Mouse (Mus musculus) heart, postnatal 36 days (tissue): ENCODE data around the gene Khdrbs2. TPM values are rescaled to one million over a fixed set of nuclear protein-coding genes. Genes with fewer than 3 reads are reported as not detected.

Experiments used
- DNase-seq, 2 experiments: peaks; one replicate each; pipeline ENCODE4 v3.0.0; 2021 to 2022
- intact Hi-C: fragments of 180-260 bp; cut with DNase I; formaldehyde crosslinking; loops from one replicate; pipeline ENCODE4 v1.15.1; 2025
- total RNA-seq, 2 experiments: library from RNA; stranded (reverse); gene quantifications; 2 replicates each; pipeline ENCODE4 v1.2.3; 2021

The Khdrbs2 gene
- total RNA-seq = under 1 TPM in 1 of 2 experiments, not detected in 1; 0.22 TPM

DNA sequence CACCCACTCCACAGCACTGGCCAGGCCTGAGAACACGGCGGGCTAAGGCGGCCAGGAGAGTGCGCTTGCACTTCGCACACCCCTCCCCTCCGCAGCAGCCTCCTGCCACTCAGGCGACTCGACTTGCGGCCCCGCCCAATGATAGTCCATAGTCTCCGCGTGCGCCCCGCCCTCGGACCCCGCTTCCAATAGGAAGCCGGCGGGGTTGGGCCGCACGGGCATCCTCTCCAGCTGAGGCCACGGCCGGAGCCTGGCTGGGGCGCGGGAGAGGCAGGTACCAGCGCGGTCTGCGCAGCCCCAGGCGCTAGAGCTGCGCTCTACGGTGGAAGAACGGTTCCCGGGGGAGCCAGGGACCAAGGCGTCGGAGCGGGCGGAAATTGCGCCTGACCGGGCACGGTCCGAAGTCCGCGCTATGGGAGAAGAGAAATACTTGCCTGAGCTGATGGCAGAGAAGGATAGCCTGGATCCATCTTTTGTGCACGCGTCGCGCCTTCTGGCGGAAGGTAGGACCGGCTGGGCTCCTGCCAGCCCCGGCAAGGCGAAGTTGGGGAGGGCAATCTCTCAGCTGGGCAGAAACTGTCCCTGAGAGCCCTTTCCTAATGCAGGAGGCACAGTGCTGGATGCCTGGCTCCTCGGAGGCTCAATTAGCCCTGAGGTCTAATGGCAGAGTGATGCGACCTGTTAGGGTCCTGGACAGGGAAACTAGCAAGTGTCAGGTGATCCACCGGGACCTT, at the start of gene Khdrbs2:
TSS of gene Khdrbs2 (plus strand) at position 209 of the 734 bp plus-strand sequence.
- intact Hi-C loops = no loop called here
- peak; percentile 45 to 47 for DNase-seq

DNA sequence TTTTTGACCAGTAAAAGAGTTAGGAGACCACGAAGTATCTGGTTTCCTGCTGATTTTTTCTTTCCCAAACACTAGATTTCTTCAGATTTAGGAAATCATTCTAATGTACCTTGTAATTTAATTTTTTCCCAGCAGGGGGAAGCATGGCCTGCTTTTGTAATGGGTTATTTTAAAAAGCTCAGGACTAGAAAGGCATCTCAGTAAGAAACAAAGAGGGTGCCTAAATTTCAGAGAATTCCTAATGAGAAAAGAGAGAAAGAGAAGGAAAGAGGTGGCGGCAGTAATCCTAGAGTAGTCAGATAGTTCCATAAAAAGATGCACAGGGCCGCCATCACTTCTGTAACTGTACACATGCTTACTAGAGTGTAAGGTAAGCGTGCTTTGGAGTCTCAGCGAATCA, 2.1 kb downstream of the Khdrbs2 start:
- intact Hi-C loops = no loop called here
- DNase-seq = no peak

DNA sequence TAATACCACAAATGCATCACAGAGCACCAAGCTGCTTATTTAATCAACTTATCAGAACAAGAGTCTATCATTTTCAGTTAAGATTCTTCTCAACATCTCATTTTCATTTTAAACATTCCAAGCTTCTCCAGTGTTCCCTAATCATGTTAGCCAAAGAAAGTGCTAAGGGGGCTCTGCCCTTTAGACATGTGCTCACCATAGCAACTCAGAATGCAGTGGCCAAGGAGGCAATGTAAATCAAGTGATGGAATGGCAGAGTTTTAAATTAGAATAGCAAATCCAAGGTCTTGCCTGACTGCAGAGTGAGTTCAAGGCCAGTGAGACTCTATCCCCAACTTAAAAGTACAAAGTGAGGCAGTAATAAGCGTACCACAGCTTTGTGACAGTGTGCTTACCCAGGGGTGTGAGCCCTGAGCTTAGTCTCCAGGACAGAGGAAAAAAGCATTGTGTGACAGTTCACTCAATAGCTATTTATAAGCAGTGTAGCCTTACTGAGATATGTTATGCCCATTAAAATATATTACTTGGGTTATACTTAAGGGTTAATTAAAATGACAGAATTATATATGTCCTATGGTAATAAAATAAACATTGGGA, 27.2 kb downstream of the Khdrbs2 start:
- intact Hi-C loops = no loop called here
- DNase-seq = no peak

DNA sequence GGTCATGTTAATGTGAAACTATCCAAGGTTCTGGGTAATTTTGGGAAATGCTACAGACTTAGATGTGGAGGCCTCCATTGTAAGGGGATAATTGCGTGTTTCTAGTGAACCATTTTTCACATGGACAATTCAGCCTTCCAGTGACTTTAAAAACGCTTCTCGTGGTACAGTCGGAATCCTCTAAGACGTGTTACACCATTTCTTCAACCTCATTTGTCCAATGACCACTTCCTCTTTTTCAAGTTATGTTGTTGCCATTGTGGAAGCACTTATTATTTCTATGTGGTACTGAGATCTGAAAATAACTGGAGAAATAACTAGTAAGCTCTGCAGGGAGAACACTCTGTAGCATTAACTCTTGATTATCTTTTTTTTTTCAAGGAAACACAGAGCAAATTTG, 75.9 kb downstream of the Khdrbs2 start:
- no peak for DNase-seq
- intact Hi-C loops = no loop called here

DNA sequence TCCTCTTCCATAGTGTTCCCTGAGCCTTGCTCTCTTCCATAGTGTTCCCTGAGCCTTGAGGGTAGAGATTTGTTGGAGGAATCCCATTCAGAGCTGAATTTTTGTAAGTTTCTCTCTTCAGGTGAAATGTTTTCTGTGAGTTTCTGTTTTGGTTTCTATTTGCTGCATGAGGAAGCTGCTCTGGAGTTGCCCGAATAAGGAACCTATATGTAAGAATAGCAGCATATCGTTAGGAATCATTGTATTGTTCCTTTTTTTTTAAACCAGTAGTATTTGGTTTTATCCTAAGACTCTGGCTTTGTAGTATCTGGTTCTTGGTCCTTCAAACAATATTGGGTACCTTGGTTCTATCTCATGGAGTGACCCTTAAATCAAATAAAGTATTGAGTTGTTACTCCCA, 77.1 kb downstream of the Khdrbs2 start:
- intact Hi-C loops = no loop called here
- DNase-seq = no peak

DNA sequence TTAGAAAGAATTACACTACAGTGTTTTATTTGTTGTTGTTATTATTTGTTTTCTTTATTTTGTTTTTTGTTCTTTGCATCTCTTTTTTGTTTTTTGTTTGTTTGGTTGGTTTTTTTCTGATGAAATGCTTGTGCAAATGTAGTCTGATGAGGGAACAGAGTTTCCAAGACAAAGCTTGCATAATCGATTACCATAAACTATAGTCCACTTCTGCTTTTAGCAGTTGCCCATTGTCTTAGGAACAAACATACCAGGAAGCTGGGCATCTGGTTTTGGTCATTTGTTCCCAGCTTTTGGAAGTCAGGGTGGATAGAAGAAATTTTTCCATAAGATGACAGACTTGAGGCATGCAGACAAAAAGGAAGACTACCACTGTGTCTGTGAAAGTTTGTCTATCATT, 77.8 kb downstream of the Khdrbs2 start:
- intact Hi-C loops = no loop called here
- no peak for DNase-seq

DNA sequence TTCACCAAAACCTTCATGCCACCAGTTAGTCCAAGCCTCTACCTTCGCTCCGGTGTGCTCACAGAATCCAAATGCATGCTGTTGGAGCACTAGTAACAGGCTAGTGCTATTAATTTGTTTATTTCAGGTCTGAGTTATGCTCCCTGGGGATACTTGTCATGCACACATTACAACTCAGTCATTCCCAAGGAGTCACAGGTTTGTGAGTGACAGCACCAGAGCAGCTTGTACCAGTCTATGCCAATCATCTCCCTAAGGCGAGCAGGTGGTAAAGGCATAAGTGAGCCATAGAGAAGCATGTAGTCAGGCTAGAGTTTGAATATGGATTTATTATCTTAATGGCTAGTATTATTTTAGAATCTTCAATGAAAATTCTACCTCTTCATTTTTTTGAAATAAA, 86.4 kb downstream of the Khdrbs2 start:
- intact Hi-C loops = no loop called here
- no peak for DNase-seq

DNA sequence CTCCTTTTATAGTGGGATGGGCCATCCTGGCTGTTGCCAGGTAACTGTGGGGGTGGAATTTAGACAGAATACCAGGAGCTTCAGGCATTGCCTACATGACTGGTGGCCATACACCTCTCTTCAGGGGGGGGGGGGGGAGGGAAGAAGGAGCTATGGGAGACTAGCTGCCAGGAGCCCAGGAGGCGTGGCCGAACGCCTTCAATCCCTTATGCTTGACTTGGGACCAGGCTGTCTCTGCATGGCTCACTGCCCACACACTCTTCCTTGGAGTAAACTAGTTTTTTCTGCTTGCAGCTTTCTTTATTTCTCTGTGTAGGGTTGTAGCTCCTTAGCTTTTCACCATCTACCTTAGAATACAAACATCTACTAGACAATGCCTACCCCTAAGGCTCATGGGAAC, 98.0 kb downstream of the Khdrbs2 start:
- no peak for DNase-seq
- intact Hi-C loops = no loop called here

DNA sequence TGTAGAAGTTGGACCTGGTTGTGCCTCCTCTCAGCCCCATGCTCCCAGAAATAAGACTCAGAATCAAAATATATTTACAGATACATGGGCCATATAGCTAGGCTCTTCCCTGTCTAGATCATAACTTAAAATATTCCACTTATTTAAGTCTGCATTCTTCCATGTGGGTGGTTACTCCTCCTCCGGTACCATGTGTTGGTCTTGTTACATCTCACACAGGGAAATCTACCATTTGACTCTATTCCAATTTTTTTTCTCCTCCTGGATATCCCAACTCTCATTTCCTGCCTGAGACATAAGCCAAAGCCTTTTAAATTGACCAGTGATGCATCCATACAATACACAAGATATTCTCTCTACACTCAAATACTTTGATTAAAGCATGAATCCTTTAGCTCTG, 122.2 kb downstream of the Khdrbs2 start:
- intact Hi-C loops = no loop called here

DNA sequence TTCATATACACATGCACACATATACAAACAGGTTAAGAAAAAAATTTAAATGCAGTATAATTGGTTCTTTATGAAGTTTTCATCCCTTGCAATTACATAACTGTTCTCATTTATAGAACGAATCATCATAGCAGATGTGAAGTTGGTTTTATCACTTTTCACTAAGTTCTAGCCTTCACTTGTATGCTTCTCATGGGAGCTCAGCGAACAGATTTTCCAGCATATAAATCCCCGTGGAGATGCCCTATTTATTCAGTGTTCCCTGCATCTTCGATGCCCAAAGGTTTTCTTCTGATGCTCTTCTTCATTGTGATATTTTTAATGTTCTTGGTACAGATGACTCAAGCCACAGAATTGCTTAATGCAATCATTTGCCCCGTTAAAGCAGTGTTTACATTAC, 128.9 kb downstream of the Khdrbs2 start:
- no peak for DNase-seq
- intact Hi-C loops = no loop called here

More for the DNA sequence above, 122.2 kb downstream of the Khdrbs2 start:
- DNase-seq = no peak

DNA sequence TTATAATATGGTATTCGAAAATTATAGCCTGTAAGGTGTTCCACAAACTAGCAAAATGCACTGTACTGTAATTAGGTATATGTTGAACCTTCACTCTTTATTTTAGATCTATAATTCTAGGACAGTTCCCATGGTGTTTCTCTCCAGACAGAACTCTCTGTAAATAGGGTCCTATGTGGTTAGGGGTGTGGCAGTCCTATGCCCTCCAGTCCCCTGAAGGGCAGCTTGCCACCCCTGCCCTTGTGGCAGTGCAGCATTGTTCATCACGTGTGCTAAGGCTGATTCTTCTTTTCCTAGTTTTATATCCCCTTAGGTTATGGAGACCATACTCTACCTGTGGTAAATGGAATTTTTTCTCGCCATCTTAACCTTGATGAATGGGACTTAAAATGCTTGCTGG, 136.6 kb downstream of the Khdrbs2 start:
- intact Hi-C loops = no loop called here
- DNase-seq = no peak

DNA sequence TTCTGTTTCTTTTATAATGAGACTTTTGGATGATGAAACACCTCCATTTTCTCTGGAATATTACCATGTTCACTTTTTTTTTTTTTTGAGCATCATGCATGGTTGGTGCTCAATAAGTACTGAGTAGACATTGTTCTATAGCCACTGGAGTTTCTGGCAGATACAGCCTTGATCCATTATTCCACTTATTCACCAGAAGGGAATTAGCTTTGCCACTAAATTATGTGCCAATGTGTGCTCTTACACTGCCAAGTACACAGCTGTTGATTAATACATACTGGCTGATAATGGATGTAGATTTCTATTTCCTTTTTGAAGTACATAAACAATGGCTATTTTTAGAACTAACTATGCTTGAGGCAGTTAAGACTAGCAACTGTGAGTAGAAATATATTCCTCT, 137.1 kb downstream of the Khdrbs2 start:
- intact Hi-C loops = no loop called here
- no peak for DNase-seq

DNA sequence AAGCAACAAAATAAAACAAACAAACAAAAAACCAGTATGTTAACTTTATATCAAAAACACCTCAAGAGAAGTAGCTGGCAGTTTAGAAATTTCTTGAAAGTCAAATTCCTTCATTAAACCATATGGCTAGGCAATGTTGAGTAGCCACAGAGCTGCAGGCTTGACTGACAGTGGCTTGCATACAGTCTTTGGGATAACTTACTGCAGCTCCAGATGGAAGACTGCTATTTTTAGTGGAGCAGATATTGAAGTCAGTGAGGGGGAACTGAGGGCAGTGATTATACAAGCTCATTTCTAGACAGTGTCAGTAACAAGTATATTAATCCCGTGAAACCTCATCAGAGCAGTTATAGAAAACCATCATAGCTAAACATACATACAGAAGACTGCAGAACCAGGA, 166.6 kb downstream of the Khdrbs2 start:
- intact Hi-C loops = no loop called here
- no peak for DNase-seq

DNA sequence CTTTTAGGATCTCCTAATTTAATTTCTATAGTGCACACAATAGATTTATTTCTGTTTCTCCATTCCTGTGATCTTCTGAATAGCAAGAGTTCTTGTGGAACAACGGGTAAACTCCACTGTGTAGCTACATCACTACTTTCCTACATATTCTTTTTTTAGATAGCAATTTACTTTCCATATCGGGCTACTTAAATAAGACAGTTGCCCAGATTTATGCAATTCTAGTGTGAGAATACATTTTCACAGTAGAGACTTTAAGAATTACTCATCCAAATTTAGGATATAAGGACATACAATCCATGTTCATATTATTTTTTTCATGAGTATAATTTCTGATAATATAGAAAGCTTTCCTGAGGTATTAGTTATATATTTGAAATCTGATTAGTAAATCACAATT, 175.0 kb downstream of the Khdrbs2 start:
- no peak for DNase-seq
- intact Hi-C loops = no loop called here

DNA sequence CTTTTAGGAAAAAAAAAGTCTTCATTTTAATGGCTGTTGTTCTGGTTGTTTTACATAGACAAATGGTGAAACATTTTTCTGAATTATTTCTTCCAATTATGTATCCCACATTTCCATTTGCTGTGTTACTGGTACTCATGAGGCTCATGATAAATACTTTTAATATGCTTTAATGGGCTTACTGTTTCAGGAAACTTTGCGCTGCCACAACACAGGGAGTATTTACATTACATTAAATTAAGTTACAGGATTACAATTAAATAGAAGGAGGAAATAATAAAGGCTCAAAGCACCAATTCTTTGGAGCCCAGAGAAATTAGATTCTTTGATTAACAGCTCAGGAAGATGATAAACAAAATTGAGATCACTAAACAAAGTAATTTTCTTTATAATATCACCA, 179.6 kb downstream of the Khdrbs2 start:
- intact Hi-C loops = no loop called here
- no peak for DNase-seq

DNA sequence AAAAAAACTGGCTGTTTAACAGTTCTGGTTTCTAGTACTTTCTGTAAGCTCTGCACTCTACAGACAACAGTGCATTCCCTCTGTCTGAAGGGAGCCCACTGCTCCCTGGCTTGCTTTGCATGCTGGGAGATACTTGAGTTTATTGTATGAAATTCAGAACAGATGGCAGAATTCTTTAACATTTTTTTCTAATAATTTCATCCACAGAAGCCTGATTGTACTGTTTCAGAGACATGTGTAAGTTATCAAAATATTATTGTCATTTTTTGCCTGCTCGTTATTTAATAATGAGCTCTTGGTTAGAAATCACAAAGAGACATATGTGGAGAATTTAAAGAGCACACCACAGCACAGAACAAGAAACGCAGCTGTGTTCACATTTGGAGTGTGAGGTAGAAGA, 191.0 kb downstream of the Khdrbs2 start:
- DNase-seq = no peak
- intact Hi-C loops = no loop called here

DNA sequence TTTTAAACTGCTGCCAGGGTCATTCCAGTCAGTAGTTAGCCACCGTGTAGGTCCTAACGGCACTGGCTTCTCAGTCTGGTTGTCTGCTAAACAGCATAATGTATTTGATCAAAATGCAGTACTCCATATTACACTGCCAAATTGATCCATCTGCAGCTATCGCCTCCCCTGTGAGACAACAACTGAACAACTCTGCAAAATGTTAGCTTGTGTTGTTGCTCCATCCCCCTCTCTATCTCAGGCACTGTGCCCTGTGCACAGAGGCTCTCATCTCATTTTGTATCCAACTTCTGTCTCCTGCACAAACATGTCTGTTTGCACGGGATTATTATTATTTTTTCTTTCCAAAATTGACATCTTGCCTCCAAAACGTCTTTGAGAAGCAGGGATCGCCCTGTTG, 225.0 kb downstream of the Khdrbs2 start:
- intact Hi-C loops = no loop called here

DNA sequence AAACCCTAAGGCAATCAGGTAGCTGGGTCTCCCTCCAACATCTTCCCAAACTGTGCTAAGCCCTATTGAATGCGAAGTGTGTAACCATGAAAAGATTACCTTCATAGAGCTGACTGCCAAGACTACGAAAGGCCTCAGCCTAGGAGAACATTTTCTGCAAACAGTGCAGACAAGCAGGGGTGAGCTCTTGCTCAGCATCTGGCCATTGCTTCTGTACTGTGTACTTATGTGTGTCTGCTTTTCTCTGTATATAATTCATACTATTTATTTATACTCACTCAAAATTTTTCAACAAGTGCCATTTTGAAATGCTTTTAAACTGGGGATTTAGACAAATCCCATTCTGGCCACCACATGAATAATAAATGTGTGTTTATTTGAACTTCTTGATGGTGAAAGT, 235.1 kb downstream of the Khdrbs2 start:
- intact Hi-C loops = no loop called here
- no peak for DNase-seq

More for the DNA sequence above, 225.0 kb downstream of the Khdrbs2 start:
- no peak for DNase-seq

DNA sequence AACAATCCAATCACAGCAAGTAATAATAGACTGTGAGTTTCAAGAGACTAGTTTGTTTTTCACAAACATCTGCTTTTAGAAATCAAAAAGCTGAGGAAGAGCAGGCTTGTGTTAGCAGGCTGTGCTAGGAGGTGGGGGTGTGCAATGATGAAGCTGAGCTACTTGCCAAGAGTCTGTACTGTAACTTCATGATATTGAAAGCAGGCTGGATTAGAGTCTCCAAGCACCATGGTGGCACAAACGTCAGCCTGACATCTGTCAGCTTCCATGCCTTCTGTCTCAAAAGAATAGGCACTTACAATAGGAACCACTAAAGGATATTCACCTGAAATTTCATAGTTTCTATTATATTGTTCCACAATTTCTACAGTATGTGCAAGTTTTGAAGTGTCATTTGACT, 255.9 kb downstream of the Khdrbs2 start:
- DNase-seq = no peak
- intact Hi-C loops = no loop called here

DNA sequence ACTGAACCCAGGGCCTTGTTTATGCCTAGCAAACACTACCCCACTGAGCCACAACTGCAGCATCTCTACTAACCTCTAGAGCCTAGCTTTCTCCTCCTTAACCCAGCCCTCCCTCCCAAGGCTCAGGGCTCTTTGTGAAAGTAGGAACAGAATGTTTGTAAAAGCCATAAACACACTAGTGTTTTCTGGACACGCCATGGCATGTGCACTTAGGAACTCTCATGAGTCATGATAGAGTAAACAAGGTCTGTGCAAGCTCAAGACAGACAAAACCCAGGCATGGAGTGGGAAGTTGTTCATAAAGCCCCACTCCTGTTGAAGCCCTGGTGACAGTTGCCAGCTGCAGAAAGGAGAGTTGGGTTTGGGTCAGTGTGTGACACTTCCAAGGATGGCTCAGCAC, 257.0 kb downstream of the Khdrbs2 start:
- intact Hi-C loops = no loop called here
- no peak for DNase-seq

DNA sequence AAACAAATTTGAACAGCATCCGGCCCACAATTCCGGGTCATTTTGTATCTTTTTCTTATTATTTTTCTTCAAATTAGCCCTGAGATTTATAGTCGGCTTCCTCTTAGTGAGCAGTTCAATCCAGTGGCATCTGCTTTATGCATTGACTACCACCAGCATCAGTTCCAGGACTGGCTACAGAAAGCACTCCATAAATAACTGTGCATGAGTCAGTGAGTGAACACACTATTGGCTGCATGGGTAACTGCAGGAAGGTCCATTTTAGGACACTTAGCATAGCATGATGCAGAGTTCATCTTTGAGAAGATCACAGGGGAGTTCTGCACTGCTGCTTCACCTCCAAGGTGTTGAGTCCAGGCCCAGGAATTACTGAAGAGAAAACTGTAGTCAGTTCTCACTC, 258.0 kb downstream of the Khdrbs2 start:
- intact Hi-C loops = no loop called here
- DNase-seq = no peak

DNA sequence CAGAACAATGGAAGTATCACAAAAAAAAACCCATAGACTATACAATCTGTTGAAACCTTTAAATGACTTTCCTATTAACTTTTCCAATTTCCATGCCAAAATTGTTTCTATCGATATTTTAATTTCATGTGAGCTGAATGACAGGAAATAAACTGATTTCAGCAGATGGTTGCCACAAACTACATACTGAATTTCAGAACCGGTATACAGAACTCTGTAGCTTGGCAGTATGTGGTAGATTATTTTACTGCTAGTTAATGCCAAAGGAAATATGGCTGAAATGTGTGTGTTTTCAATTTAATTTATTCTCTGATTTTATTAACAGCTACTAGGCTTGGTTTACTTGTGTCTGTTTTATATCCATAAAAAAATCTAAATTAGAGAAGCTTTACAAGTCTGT, 260.6 kb downstream of the Khdrbs2 start:
- no peak for DNase-seq
- intact Hi-C loops = no loop called here

DNA sequence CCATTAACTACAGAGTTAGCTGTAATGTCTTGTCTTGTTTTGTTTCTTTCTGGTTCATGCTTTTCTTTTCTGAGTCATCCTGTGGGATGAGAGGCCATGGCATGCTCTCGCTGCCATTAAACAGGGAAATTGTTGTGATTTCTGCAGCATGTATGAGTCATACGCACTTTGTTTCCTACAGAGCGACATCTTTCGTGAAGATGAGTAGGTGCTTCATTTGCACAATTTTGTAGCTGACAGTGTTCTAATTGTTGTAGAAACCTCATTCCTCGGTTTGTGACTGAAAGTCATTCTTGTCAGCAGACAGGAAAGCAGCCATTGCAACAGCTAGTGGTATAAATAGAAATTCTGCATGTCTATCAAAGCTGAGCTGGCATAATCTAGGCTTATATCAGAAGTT, 271.4 kb downstream of the Khdrbs2 start:
- DNase-seq = no peak
- intact Hi-C loops = no loop called here
